Mouse (Mus musculus) yolk sac, embryonic 10.5 days (tissue): Measurements from ENCODE around the gene Nmur1.
"Not testable (repeated sequence)": the region's sequence is repeated elsewhere in the genome, so short reads cannot be mapped to it uniquely, and the experiment has no call there.

Experiments
- DNase-seq: peaks from one replicate; pipeline ENCODE4 v3.0.0-alpha.2; 2017; ENCODE audit warnings: low spot score

Nmur1 gene

GRCm38 (mm10) chr1:86358906-86359797 lies 66.9 kb downstream of the Nmur1 start, which contains the start of gene Ncl:
Gene Ncl, minus strand, starts transcription at chr1:86359400.
- DNase-seq, result peak; percentile 99

- no peak for DNase-seq
Measured at GRCm38 (mm10) chr1:86358229-86358905, 67.7 kb downstream of the Nmur1 start.

DNA sequence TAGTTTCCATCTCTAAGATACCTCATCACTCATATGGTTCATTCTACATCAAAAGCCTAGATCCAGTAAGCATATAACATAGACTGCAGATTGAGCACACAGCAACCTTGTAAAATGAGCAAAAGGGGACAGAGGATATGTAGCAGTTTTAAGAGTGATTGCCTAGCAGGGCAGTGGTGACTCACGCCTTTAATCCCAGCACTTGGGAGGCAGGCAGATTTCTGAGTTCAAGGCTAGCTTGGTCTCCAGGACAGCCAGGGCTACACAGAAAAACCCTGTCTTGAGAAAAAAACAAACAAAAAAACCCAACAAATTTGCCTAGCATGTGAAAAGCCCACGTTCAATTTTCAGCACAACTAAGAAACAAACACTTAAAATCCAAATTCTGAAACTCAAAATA lies 71.8 kb downstream of the Nmur1 start:
- DNase-seq, result no peak

GRCm38 (mm10) chr1:86350576-86350975 lies 75.5 kb downstream of the Nmur1 start:
- no peak for DNase-seq

DNA sequence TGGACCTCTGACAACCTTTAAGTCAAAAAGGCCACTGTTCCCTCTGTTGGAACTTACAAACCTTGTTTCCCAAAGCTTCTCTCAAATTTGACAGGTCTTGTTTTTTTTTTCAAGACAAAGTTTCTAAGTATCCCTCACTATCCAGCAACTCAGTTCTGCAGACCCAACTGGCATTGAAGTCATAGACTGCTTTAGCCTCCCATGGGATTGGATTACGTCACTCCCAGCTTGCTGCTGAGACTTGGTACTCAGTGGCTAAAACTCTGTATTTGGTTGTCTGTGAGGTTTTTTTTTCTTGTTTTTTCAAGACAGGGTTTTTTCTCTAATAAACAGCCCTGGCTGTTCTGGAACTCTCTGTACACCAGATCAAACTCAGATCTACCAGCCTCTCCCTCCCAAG lies 76.3 kb downstream of the Nmur1 start:
- no peak for DNase-seq

DNA sequence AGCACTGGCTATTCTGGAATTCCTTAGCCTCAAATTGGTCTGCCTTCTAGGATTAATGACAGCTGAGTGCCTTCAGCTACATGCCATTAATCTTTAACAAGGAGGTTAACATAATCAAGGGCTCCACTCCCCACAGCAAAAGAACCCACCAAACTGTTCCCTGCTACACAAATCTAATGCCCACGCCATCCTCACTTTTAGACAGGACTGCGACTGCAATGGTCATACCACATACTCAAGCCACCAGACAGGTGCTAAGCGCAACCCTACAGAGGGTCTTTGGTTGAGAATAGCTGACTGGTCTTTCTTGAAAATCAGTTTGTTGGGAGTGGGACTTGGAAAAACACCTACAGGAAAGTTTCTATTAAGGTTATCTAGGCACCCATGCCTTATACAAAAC lies 76.8 kb downstream of the Nmur1 start:
- no peak for DNase-seq

DNA sequence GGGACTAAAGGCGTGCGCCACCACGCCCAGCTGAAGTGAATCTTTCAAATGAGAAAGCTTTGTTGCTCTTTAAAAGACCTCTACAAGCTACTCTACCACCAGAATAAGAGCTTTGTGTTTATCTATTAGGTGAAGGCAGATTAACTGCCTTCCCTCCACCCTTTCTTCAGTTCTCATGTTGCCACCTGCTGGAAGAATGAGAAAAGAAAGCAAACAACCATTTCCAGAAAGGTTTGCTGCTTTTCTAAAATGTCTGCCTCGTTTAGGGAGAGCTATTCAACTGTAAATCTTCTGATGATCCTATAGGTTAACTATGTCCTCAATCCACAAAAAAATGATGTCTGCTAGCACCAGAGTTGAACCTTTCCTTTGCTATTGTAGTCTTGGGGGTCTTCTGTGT lies 77.2 kb downstream of the Nmur1 start:
- no peak for DNase-seq

DNA sequence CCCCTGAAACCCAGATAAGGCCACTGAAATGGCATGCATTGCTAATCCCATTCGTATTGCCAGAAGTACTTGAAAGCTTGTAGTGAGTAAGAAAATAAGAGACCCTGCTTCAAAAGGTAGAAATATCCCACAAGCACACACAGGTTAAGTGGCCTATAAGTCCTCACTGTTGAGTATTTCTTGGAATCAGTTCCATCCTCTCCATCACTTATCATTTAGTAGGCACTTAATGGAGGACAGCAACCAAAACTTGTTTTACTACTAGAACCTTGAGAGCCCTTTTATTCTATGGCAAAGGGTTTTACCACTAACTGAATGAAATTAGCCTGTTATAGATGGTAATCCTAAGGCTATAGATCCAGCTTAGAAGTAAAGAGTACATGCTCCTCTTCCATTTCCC lies 77.9 kb downstream of the Nmur1 start:
- DNase-seq, result no peak

DNA sequence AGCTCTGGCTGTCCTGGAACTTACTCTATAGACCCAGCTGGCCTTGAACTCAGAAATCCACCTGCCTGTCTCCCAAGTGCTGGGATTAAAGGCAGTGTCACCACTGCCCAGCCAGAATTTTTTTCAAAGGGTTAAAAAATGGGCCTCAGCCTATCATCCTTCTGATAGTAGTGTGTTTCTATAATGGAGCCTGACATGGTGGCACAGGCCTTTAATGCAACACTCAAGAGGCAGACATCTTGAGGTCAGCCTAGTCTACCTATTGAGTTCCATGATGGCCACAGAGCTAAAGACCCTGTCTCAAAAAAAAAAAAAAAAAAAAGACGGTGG lies 78.3 kb downstream of the Nmur1 start:
- no peak for DNase-seq

- no peak for DNase-seq
Measured at GRCm38 (mm10) chr1:86346851-86347715, 78.9 kb downstream of the Nmur1 start.

DNA sequence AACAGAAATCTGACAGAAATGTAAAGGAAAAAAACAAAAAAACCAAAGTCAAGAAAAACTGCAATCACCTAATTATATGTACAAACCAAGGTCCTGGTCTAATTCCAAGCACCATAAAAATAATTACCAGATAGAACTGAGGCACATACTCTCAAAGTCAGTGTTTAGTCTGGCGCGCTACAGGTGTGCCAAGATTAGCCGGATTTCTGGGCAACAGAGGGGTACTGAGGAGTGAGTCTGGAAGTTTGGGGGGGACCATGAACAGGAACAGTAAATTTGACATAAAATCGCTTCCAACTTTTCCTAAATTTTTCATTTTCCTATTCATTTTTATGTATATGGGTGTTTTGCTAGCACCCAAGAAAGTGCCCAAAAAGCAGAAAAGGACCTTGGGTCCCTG lies 80.1 kb downstream of the Nmur1 start:
- DNase-seq, result no peak

DNA sequence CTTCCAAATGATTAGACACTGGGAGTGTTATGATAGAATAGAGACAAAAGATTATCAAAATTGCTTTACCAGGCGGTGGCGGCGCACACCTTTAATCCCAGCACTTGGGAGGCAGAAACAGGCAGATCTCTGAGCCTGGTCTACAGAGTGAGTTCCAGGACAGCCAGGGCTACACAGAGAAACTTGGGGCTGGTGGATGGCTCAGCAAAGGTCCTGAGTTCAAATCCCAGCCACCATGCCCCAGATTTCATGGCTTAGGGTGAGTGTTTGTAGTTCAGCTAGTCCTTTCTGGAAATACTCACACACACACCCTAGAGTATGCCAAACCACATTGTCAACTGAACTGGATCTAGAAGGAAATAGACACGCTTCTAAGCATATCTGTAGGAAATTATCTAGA lies 81.0 kb downstream of the Nmur1 start:
- DNase-seq, result no peak

DNA sequence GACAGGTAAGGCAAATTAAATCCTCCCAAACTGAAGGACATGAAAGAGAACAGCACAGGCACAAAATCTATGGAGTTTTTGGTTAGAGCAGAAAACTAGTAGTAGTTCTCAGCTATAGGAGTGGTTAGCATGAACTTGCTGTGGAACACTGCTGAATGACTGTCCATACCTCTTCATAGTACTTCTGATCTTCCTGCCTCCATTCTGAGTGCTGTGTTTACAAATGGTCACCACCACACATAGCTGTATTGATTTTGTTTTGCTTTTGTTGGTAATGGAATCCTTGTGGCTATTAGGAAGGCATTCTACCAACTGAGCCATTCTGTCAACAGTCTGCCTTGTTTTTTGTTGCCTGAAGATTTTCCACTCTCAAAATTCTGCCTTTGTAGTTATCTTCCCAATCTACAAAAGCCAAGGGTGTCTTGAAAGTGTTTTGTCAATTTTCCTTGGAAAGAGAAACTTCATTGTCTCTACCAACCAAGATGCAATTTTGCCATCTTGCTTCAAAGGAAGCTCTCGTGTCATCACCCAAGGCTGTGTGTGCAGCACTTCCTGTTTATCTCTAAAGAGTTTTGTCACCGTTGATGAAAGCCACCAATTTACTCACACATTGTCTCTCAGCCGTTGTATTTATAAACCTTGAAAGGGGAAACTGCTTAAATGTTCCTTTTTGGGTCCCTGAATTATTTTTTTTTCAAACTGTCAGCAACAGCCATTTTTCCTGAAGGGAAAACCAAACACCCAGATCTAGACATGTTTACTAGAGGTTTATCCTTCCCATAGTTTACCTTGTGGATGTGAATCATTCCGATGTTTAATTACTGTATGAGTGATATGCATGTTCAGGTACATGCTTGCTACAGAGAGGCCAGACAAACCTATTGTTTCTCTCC lies 81.8 kb downstream of the Nmur1 start:
- no peak for DNase-seq

GRCm38 (mm10) chr1:86343087-86343645 lies 82.9 kb downstream of the Nmur1 start:
- no peak for DNase-seq

DNA sequence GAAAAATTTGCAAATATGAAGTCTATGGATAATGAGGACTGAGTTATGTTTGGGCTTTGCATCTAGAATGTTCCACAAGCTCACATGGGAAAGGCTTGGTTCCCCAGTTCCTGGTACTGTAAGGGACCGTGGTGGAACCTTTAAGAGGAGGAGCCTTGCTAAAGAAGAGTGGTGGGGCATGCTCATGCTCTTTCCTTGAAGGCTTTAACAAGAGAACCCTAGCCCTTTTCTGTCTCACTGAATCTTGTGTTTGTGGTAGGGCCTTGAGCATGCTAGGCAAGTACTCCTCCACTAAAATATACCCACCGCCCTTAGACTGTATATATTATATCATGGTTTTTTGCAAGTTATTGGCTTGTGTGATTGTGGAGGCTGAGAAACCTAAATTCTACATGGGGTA lies 83.7 kb downstream of the Nmur1 start:
- DNase-seq, result no peak

DNA sequence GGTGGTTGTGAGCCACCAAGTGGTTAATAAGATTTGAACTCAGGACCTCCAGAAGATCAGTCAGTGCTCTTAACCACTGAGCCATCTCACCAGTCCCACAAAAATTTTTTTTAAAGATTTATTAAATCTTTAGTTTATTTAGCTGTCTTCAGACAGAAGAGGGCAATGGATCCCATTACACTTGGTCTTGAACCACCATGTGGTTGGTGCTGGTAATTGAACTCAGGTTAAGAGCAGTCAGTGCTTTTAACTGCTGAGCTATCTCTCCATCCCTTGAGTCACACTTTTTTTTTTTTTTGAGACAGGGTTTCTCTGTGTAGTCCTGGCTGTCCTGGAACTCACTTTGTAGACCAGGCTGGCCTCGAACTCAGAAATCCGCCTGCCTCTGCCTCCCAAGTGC lies 84.9 kb downstream of the Nmur1 start:
- not testable (repeated sequence) for DNase-seq

DNA sequence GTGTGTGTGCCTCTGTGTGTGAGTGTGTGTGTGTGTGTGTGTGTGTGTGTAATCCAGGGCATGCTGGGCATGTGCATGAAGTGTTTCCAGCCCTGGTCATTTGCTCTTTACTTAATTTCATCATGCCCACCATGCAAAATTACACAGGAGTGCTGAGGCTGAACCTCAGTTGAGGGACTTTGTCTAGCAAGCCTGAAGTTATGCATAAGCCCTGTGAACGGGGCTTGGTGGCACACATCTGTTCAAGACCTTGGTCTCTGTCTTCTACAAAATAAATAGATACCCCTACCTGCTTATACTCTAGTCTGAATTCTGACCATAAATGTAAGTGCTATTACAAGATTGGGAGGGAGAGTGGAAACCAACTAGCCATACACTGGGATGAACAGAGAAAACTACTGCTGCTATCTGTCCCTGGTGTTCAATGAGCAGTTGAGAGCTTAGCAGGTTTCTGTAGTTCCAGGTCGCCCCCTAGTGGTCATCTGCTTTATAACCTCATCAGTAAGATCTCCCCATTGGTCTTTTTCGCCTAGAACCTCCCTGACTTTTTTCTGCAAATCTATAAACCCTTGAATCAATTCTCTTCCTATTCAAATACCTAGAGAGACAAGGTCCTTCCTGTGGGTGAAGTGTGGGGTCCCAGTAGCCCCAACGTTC lies 86.7 kb downstream of the Nmur1 start:
- peak; percentile 60 for DNase-seq

- DNase-seq, result no peak
Measured at GRCm38 (mm10) chr1:86336330-86336729, 89.7 kb downstream of the Nmur1 start.
